14 mouse cellular contexts compared by ENCODE assay signal in genomic region chr16:37730293-37730835, GRCm38 (mm10). TPM values are rescaled to one million over a fixed set of nuclear protein-coding genes. Genes with fewer than 3 reads are reported as not detected.
DNase-seq lines count a peak whose midpoint lies in the region; ATAC-seq and TF ChIP-seq lines count a peak whose summit lies in the region.
"Had no signal": no experiment of that assay in that cellular context is flagged by ENCODE, and none has a peak within 500 bp of the region (broad histone marks: within the 10 kb centered on the region; RNA-seq: fewer than 3 reads in every experiment).

No protein-coding gene starts in this region.

- H3K36me3 ChIP-seq in forebrain, embryonic 15.5 days = no peaks in the 10 kb centered on the region
- H3K36me3 ChIP-seq in forebrain, embryonic 11.5 days (ENCODE audit: control insufficient read depth, insufficient read depth, low read length) = no peaks in the 10 kb centered on the region
- no peaks in the 10 kb centered on the region for H3K36me3 ChIP-seq in heart, embryonic 14.5 days (ENCODE audit: control insufficient read depth, insufficient read depth, low read length)
- no peaks in the 10 kb centered on the region for H3K36me3 ChIP-seq in heart, embryonic 10.5 days
- no peaks in the 10 kb centered on the region for H3K36me3 ChIP-seq in limb, embryonic 13.5 days
- H3K36me3 ChIP-seq in liver, postnatal 0 days (replicated peaks; ENCODE audit: insufficient read depth, low read length) = no peaks in the 10 kb centered on the region
- H3K36me3 ChIP-seq: neural tube, embryonic 13.5 days had no signal

- TF ChIP-seq CTCF in bone marrow macrophage, adult 2 months (IDR thresholded peaks at IDR 0.05; ENCODE audit: low read depth, low read length) = no peak
- no peak for TF ChIP-seq CTCF in liver, postnatal 0 days (IDR thresholded peaks at IDR 0.05; ENCODE audit: low read depth)

- TF ChIP-seq POLR2A in bone marrow macrophage, adult 2 months (IDR thresholded peaks at IDR 0.05; ENCODE audit: borderline replicate concordance, low read depth, low read length) = no peak

- no peak for TF ChIP-seq EP300 in liver, postnatal 0 days (IDR thresholded peaks at IDR 0.05; ENCODE audit: low read depth)

- no peak overlapping the region for H3K27ac ChIP-seq in forebrain, embryonic 15.5 days (replicated peaks)
- H3K27ac ChIP-seq in forebrain, embryonic 11.5 days (ENCODE audit: low read depth, low read length) = no peak overlapping the region
- H3K27ac ChIP-seq in heart, embryonic 14.5 days (replicated peaks in 1 of 2; ENCODE audit: control insufficient read depth in 1 of 2, insufficient read depth in 1 of 2, low read depth in 2 of 2, low read length in 2 of 2) = peak overlapping the region; percentile 87 to 96
- H3K27ac ChIP-seq in heart, embryonic 10.5 days = no peak overlapping the region; the same call in 1 of the 2 replicates
- H3K27ac ChIP-seq in bone marrow macrophage, adult 2 months (ENCODE audit: insufficient read depth, low read depth, low read length) = 0 out of 2 replicates have a peak overlapping the region, but pooled peaks have one; percentile 25
- H3K27ac ChIP-seq in limb, embryonic 13.5 days = peak overlapping the region; percentile 96
- H3K27ac ChIP-seq in liver, postnatal 0 days (ENCODE audit: low read depth) = no peak overlapping the region
- H3K27ac ChIP-seq: neural tube, embryonic 13.5 days had no signal

- no peaks in the 10 kb centered on the region for H3K27me3 ChIP-seq in forebrain, embryonic 15.5 days
- no peaks in the 10 kb centered on the region for H3K27me3 ChIP-seq in forebrain, embryonic 11.5 days (ENCODE audit: control insufficient read depth, insufficient read depth, low read length)
- no peaks in the 10 kb centered on the region for H3K27me3 ChIP-seq in heart, embryonic 14.5 days (ENCODE audit: control insufficient read depth, insufficient read depth, low read length)
- no peaks in the 10 kb centered on the region for H3K27me3 ChIP-seq in heart, embryonic 10.5 days (ENCODE audit: insufficient read depth, poor library complexity, severe bottlenecking)
- no peaks in the 10 kb centered on the region for H3K27me3 ChIP-seq in limb, embryonic 13.5 days
- no peaks in the 10 kb centered on the region for H3K27me3 ChIP-seq in liver, postnatal 0 days (ENCODE audit: insufficient read depth, low read length)
- H3K27me3 ChIP-seq: neural tube, embryonic 13.5 days had no signal

- H3K9ac ChIP-seq in forebrain, embryonic 15.5 days (replicated peaks) = no peak overlapping the region
- H3K9ac ChIP-seq in forebrain, embryonic 11.5 days (ENCODE audit: low read length) = no peak overlapping the region
- H3K9ac ChIP-seq in heart, embryonic 14.5 days (ENCODE audit: low read length) = no peak overlapping the region
- H3K9ac ChIP-seq in limb, embryonic 13.5 days = no peak overlapping the region
- H3K9ac ChIP-seq in liver, postnatal 0 days (replicated peaks) = no peak overlapping the region
- H3K9ac ChIP-seq: neural tube, embryonic 13.5 days had no signal

- DNase-seq in forebrain, embryonic 11.5 days (ENCODE audit: low spot score) = no peak
- no peak for DNase-seq in heart, embryonic 10.5 days (ENCODE audit: low spot score)
- DNase-seq in embryo, embryonic 11 days = no peak
- no peak for DNase-seq in liver, postnatal 0 days
- DNase-seq: adrenal gland, postnatal 25 days; cerebellum, adult 11-12 months; spleen, adult 18-20 months had no signal

- peaks cover 38% of the 10 kb centered on the region for H3K4me1 ChIP-seq in forebrain, embryonic 15.5 days
- no peaks in the 10 kb centered on the region for H3K4me1 ChIP-seq in forebrain, embryonic 11.5 days (replicated peaks; ENCODE audit: control insufficient read depth, insufficient read depth, low read length)
- peaks cover 18 to 41% of the 10 kb centered on the region in 2 experiments for H3K4me1 ChIP-seq in heart, embryonic 14.5 days (ENCODE audit: control insufficient read depth in 2 of 2, insufficient read depth in 2 of 2, low read length in 2 of 2)
- 0 out of 2 replicates have a peak, but pooled peaks cover 17% of the 10 kb centered on the region for H3K4me1 ChIP-seq in heart, embryonic 10.5 days
- peaks cover 47% of the 10 kb centered on the region for H3K4me1 ChIP-seq in bone marrow macrophage, adult 2 months (ENCODE audit: control insufficient read depth, insufficient read depth, low read length)
- H3K4me1 ChIP-seq in limb, embryonic 13.5 days = peaks cover 54% of the 10 kb centered on the region
- H3K4me1 ChIP-seq in liver, postnatal 0 days (ENCODE audit: insufficient read depth) = no peaks in the 10 kb centered on the region; the same call in 1 of the 2 replicates

- H3K4me3 ChIP-seq in forebrain, embryonic 15.5 days = no peak overlapping the region
- H3K4me3 ChIP-seq in forebrain, embryonic 11.5 days (ENCODE audit: low read depth, low read length) = no peak overlapping the region
- no peak overlapping the region for H3K4me3 ChIP-seq in heart, embryonic 14.5 days (ENCODE audit: control insufficient read depth in 1 of 2, insufficient read depth in 1 of 2, low read depth in 1 of 2, low read length in 2 of 2)
- H3K4me3 ChIP-seq in heart, embryonic 10.5 days = no peak overlapping the region
- no peak overlapping the region for H3K4me3 ChIP-seq in bone marrow macrophage, adult 2 months (ENCODE audit: insufficient read depth, low read length)
- H3K4me3 ChIP-seq in limb, embryonic 13.5 days = no peak overlapping the region
- H3K4me3 ChIP-seq in liver, postnatal 0 days (ENCODE audit: low read depth, low read length) = no peak overlapping the region
- H3K4me3 ChIP-seq: neural tube, embryonic 13.5 days had no signal

- 79% methylated on average over 8 of the region's 8 CpGs for WGBS in forebrain, embryonic 15.5 days
- 88% methylated on average over 8 of the region's 8 CpGs for WGBS in forebrain, embryonic 11.5 days
- 77% methylated on average over 8 of the region's 8 CpGs for WGBS in heart, embryonic 14.5 days
- 82% methylated on average over 8 of the region's 8 CpGs for WGBS in heart, embryonic 10.5 days
- WGBS in limb, embryonic 13.5 days = 49% methylated on average over 8 of the region's 8 CpGs
- 80% methylated on average over 8 of the region's 8 CpGs for WGBS in liver, postnatal 0 days (ENCODE audit: insufficient replicate concordance)

- 0 out of 2 replicates have a peak, but pooled peaks have one; percentile 9 for ATAC-seq in forebrain, embryonic 15.5 days (replicated peaks)
- ATAC-seq in forebrain, embryonic 11.5 days (replicated peaks; ENCODE audit: low FRiP score) = no peak
- ATAC-seq in heart, embryonic 14.5 days (ENCODE audit: insufficient number of reproducible peaks, insufficient read depth, low FRiP score, low read depth) = 0 out of 2 replicates have a peak, but pooled peaks have one; percentile 18
- ATAC-seq in limb, embryonic 13.5 days (ENCODE audit: low FRiP score, low read depth) = peak; percentile 16; the same call in 1 of the 2 replicates
- ATAC-seq in liver, postnatal 0 days = no peak
- ATAC-seq: intestine, postnatal 0 days; midbrain, embryonic 16.5 days had no signal

- H3K4me2 ChIP-seq in forebrain, embryonic 15.5 days (replicated peaks) = no peak overlapping the region
- H3K4me2 ChIP-seq in forebrain, embryonic 11.5 days (ENCODE audit: low read depth, low read length, severe bottlenecking) = no peak overlapping the region
- H3K4me2 ChIP-seq in heart, embryonic 14.5 days (ENCODE audit: low read length) = peak overlapping the region; percentile 46
- peak overlapping the region; percentile 30 for H3K4me2 ChIP-seq in limb, embryonic 13.5 days (replicated peaks)
- no peak overlapping the region for H3K4me2 ChIP-seq in liver, postnatal 0 days (ENCODE audit: low read depth, low read length)
- H3K4me2 ChIP-seq: neural tube, embryonic 13.5 days had no signal

- H3K9me3 ChIP-seq in forebrain, embryonic 15.5 days = no peaks in the 10 kb centered on the region
- no peaks in the 10 kb centered on the region for H3K9me3 ChIP-seq in forebrain, embryonic 11.5 days (ENCODE audit: control insufficient read depth, low read length)
- H3K9me3 ChIP-seq in heart, embryonic 14.5 days (ENCODE audit: control insufficient read depth, low read length) = no peaks in the 10 kb centered on the region
- H3K9me3 ChIP-seq in heart, embryonic 10.5 days = no peaks in the 10 kb centered on the region
- no peaks in the 10 kb centered on the region for H3K9me3 ChIP-seq in limb, embryonic 13.5 days
- H3K9me3 ChIP-seq in liver, postnatal 0 days (ENCODE audit: low read length) = no peaks in the 10 kb centered on the region
- H3K9me3 ChIP-seq: neural tube, embryonic 13.5 days had no signal

RNA-seq across cellular contexts. Expression of gene Fstl1, which starts 46.3 kb away (rescaled TPM):
- 80.6 and 82.9 TPM in 2 replicates for polyA plus RNA-seq in forebrain, embryonic 15.5 days (2015; fragmentation: Nextera tagmentation; extraction: Ambion mirVana)
- polyA plus RNA-seq in forebrain, embryonic 11.5 days (2014; fragmentation: Nextera tagmentation; extraction: Ambion mirVana) = 171 and 176 TPM in 2 replicates
- 537 and 600 TPM in 2 replicates for polyA plus RNA-seq in heart, embryonic 14.5 days (2014; fragmentation: Nextera tagmentation; extraction: Ambion mirVana)
- 312 and 372 TPM in 2 replicates for polyA plus RNA-seq in heart, embryonic 10.5 days (2016; fragmentation: Nextera tagmentation; extraction: Ambion mirVana)
- 3.6 and 3.8 TPM in 2 replicates for polyA plus RNA-seq in bone marrow macrophage, adult 2 months (2012; ENCODE audit: insufficient read depth, insufficient read length, missing spikeins)
- polyA plus RNA-seq in limb, embryonic 13.5 days (2015; fragmentation: Nextera tagmentation; extraction: Ambion mirVana) = 714 and 731 TPM in 2 replicates
- 14.9 and 15.5 TPM in 2 replicates for polyA plus RNA-seq in liver, postnatal 0 days (2015; fragmentation: Nextera tagmentation; extraction: Ambion mirVana)

Comparison
In these comparisons a context has a peak if more than half of its experiments do, and no peak if none do; other contexts are left out.
1. ATAC-seq: peak in forebrain, embryonic 15.5 days (single experiment), heart, embryonic 14.5 days (single experiment) and limb, embryonic 13.5 days (single experiment); none in forebrain, embryonic 11.5 days (single experiment) and liver, postnatal 0 days (single experiment).
2. H3K27ac ChIP-seq: peak in heart, embryonic 14.5 days (2 of 2), bone marrow macrophage, adult 2 months (single experiment) and limb, embryonic 13.5 days (single experiment); none in forebrain, embryonic 15.5 days (single experiment), forebrain, embryonic 11.5 days (single experiment), heart, embryonic 10.5 days (single experiment) and liver, postnatal 0 days (single experiment).
3. H3K4me2 ChIP-seq: peak in heart, embryonic 14.5 days (single experiment) and limb, embryonic 13.5 days (single experiment); none in forebrain, embryonic 15.5 days (single experiment), forebrain, embryonic 11.5 days (single experiment) and liver, postnatal 0 days (single experiment).